Mouse (Mus musculus): Measurements from ENCODE around the gene Ccdc85a.

GRCm38 (mm10) chr11:28501190-28501589 lies 82.9 kb downstream of the Ccdc85a start:
- TF ChIP-seq CTCF (IDR thresholded peaks at IDR 0.05; ENCODE audit: borderline replicate concordance, insufficient read depth, low read length) (no peak), POLR2A (IDR thresholded peaks at IDR 0.05; ENCODE audit: low read depth, low read length) (no peak)

Measured in embryonic fibroblast, embryonic 13.5 days (primary cell).